Mouse (Mus musculus) heart, adult 18-20 months (tissue): ENCODE results near the gene Syt5. TPM values are rescaled to one million over a fixed set of nuclear protein-coding genes. Genes with fewer than 3 reads are reported as not detected.

Experiments used
- DNase-seq, 2 experiments: peaks; one replicate each; pipeline ENCODE4 v3.0.0; 2021 to 2022; ENCODE audit warnings: mixed read lengths in 1 of 2
- total RNA-seq, 2 experiments: library from RNA; stranded (reverse); gene quantifications; 2 replicates each; pipeline ENCODE4 v1.2.3; 2021

Syt5 gene
- total RNA-seq, 2 experiments from 2014 or later: 0.36 to 1.3 TPM

DNA sequence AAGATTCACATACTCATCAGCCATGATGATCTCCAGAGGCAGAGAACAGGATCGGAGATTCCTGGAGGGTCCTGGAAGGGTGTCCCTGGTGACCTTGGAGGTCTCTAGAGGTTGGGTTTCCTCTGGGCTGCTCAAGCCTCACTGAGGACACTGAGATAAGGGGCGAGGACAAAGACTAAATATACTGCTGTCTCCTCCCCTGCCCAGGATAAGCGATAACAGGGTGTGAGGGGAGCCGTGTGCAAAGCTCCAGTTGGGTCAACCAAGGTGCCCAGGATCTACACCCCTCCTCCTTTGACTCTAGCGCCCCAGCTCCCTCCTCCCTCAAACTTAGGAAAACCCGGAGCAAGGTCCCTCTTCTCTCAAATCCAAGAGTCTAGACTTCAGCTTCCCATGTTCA is 25.0 kb downstream of the Syt5 start:
- peak; percentile 64 to 83 for DNase-seq

- DNase-seq: peak; percentile 62 to 66
Observed at GRCm38 (mm10) chr7:4521231-4522003, 25.9 kb downstream of the Syt5 start.

DNA sequence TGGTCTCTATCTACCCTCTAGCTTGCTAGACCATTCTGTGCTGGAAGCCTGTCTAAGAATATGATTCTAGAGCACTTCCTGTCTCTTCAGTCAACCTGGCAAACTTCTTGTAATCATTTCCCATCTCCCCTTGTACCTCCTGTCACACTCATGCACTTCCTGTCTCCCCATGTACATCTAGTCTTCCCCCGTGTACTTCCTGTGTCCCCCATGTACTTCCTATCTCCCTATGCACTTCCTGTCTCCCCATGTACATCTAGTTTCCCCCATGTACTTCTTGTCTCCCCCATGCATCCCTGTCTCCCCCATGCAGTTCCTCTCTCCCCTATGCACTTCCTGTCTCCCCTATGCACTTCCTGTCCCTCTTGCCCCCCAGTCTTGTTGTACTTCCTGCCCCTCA is 28.9 kb downstream of the Syt5 start:
- peak in 1 of 2 experiments; percentile 5 for DNase-seq

GRCm38 (mm10) chr7:4516332-4517050 is 30.9 kb downstream of the Syt5 start, which contains the start of gene Tnnt1:
Gene Tnnt1 (minus strand): TSS chr7:4516382.
- peak; percentile 64 to 73 for DNase-seq

DNA sequence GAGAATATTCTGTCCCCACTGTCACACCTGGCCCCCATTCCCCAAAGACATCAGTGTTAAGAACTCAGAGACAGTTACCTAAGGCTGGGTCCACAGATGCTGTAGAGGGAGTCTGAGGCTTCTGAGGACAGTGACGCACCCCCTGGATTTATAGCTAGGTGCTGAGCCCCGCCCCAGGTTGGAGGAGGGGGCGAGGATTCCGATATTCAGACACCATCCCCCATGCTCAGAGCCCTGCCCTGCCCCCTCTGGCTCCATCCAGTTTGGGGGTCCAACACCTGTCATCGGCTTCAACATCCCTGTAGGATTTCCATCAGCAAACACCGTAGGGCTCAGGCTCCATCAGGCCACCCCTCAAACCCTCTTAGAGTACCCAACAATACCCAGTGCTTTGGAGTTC is 31.5 kb downstream of the Syt5 start:
- DNase-seq: peak in 1 of 2 experiments; percentile 29

GRCm38 (mm10) chr7:4513829-4514712 is 33.3 kb downstream of the Syt5 start:
- peak in 1 of 2 experiments; percentile 36 for DNase-seq

- peak in 1 of 2 experiments; percentile 71 for DNase-seq
Observed at GRCm38 (mm10) chr7:4513236-4513635, 34.1 kb downstream of the Syt5 start.

DNA sequence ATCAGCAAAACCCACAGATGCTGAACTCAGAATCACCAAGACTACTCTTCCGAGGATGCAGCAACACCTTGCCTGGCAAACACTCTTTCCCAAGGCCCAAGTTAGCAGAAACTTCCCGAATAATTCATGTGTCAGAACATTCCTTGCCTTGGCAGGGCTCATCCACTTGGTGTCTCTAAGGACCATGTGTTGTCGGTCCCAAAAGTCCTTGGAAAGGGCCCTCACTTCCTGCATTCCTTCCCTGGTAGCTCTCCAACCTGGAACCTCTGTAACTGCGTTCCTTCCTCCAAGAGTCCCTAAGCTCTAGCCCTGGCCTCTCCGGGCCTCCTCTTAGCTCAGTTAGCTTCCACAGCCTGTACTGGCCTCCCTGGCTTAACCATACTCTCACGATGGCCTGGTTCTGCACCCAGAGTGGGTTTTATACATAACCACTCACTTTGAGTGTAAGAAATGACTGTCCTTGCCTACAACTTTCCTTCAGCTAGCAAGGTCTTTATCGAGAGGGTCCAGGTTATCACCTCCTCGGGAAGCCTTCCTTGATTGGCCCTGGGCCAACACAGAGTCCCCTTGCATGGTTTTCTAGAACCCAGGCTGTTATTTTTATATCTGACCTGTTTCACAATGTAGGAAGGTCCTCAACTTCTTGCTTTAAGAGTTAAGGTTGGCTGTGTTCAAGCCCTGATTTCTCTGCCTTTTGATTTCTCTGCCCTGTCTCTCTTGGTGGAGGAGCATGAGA is 35.7 kb downstream of the Syt5 start:
- peak in 1 of 2 experiments; percentile 52 for DNase-seq

- peak; percentile 87 to 89 for DNase-seq
Observed at GRCm38 (mm10) chr7:4509863-4510608, 37.3 kb downstream of the Syt5 start.

GRCm38 (mm10) chr7:4508739-4509116 is 38.6 kb downstream of the Syt5 start:
- no peak for DNase-seq

- no peak for DNase-seq
Observed at GRCm38 (mm10) chr7:4508062-4508738, 39.1 kb downstream of the Syt5 start.

- DNase-seq: no peak
Observed at GRCm38 (mm10) chr7:4507220-4507619, 40.1 kb downstream of the Syt5 start.

DNA sequence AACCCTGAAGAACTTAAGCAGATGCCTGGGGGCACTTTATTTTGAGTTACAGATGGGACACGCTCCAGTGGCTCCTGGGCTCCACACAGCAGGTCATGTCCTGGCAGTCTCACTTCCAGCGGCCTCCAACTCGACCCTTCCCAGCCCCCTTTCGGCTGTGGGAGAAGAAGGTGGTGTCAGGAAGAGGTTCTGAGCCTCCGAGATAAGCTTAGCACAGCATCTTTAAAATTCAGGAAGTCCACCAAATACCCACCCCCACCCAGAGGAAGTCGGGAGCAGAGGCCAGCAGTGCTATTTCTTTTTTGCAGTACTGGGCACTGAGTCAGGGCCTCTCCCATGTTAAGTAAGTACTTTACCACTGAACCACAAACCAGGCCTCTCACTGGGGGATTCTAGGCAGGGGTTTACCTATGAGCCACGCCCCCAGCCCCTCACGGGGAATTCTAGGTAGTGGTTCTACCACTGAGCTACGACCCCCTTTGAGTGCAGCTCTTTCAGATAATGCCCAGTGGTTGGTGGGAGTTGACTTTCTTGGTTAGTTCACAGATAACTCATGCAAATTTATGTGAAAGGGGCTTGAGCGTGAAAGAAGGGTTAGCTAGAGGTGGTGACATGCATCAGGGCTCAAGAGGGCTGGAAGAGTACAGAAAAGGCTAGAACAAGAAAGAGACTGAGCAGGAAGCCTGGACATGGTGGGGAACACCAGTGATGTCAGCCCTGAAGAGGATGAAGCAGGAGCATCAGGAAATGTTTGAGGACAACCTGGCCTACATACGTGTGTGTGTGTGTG is 42.5 kb downstream of the Syt5 start:
- DNase-seq: no peak

DNA sequence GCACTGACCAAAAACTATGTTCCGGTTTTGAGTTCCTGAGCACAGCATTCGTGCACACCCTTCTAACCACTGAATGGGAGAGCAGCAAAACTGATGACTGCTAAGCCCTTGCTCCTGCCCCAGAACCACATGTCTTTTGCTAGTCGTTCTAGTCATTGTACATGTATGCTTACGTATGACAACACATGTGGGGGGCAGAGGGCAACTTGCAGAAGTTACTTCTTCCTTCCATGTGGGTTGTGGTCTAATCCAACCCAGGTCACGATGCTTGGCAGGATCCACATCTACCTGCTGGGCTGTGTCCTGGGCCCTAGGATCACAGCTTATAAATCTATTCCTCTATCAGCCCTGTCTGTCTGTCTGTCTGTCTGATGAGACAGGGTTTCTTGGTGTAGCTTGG is 43.5 kb downstream of the Syt5 start:
- DNase-seq: no peak

DNA sequence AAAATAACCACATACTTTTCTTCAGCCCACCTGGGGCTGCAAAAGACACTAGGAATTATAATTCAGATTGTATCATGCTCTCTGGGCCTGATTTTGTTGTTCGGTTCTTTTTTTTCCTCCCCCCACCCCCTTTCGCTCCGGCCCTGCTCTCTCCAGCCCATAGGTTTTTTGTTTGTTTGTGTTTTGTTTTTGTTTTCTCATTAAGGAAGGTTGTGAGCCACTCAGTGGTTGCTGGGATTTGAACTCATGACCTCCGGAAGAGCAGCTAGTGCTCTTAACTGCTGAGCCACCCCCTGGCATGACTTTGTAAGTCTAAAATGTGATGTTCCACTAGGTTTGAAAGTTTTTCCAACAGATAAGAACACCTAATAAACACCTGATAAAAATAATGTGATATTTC is 44.2 kb downstream of the Syt5 start:
- DNase-seq: no peak

- DNase-seq: peak in 1 of 2 experiments; percentile 72
Observed at GRCm38 (mm10) chr7:4502421-4503090, 44.8 kb downstream of the Syt5 start.

- DNase-seq: peak; percentile 97 to 98
Observed at GRCm38 (mm10) chr7:4501558-4502397, 45.6 kb downstream of the Syt5 start, which contains the start of gene Ppp1r12c. Gene Ppp1r12c (minus strand): TSS chr7:4501680.
